Mouse (Mus musculus) right cerebral cortex, postnatal 10 days (tissue): Measurements from ENCODE around the gene Pla2g3.
A peak's percentile ranks its signal among the peaks of the same experiment; 100 is the strongest.

ENCODE experiments used
- DNase-seq, 2 experiments: peaks; one replicate each; pipeline ENCODE4 v3.0.0; 2021; ENCODE audit warnings: low spot score in 2 of 2

The Pla2g3 gene

DNA sequence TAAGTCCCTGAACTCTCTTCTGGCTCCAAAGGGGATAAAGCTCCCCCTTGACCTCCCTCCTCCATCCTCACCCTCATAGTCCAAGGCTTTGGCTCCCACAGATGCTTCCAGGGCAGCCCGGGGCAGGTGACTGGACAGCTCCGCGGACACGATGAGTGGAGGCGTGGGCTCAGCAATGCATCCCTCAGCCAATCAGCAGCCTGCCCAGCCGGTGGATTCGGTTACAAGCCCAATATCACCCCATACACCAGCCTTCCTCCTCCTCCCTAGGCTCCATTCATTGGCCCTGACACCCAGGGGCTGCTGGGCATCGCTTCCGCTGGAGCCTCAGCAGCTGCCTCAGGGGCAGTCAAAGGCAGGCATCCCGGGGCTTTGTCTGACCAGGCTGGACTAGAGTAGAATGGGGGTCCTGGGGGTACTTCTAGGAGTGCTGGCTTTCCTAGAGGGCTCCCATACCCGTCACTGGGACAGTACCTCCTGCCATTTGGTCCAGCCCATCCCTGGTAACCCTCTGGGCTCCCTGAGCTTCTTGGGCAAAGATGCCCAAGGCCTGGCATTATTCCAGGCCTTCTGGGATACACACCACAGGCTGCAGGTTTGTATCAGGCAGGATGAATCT, at the start of gene Pla2g3:
Gene Pla2g3, plus strand, starts transcription at position 333 of the 619 bp plus-strand sequence.
- DNase-seq, result peak in 1 of 2 experiments; percentile 52

DNA sequence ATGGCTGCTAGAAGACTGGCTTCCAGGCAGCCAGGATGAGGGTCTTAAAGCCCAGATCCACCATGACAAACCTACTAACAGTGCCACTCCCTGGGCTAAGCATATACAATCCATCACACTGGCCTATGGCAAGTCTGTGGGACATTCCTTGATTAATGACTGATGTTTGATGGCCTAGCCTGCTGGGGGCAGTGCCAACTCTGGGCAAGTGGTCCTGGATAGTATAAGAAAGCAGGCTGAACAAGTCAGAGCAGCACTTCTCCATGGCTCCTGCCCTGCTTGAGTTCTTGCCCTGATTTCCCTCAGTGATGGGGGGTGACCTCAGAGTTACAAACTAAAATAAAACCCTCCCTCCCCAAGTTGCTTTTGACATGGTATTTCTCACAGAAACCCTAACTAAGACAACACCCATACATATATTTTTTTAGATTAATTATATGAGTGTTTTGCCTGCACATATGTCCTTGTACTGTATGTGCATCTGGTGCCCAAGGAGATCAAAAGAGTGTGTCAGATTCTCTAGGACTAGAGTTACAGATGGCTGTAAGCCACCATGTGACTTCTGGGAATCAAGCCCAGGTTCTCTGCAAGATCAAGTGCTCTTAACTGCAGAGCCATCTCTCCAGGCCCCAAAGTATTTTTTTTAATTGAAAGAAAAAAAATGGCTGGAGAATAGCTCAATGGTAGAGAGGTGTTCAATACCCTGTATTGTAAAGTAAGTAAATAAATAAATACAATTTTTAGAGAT, 46.2 kb upstream of the Pla2g3 start:
- DNase-seq, result peak; percentile 41 to 56

DNA sequence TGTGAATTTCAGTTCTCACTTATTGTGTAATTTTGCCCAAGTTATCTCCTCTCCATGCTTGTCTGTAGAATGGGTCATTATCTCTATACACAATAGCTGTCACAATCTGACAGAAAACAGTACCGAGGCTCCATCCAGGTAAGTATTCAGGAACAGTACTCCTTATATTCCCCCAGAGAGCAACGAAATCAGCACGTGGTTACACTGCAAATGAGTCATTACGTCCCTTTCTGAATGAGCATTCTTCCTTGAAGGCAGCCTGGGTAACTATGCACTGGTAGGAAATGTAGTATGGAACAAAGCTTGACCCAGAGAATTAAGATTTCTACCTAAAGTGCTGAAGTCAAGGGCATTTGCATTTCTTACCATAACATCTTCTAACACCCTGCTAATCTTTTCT, 45.4 kb upstream of the Pla2g3 start:
- DNase-seq, result no peak

DNA sequence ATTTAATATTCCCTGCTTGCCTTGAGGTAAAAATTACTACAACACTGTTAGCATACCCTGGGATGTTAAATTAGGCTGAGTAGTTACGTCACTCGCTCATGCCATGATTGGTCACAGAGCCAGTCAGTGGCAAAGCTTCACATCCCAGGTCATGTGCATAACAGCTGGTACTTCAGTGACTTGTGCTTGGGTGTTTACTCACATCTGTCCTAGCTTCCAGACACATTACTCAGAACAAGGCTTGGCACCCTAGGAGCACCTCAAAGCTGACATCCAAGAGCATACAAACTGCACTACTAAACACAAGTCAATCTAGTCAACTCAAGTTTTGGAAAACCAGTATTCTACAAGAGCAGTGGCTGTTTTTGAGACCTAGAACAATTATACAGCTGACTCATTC, 45.0 kb upstream of the Pla2g3 start:
- no peak for DNase-seq

DNA sequence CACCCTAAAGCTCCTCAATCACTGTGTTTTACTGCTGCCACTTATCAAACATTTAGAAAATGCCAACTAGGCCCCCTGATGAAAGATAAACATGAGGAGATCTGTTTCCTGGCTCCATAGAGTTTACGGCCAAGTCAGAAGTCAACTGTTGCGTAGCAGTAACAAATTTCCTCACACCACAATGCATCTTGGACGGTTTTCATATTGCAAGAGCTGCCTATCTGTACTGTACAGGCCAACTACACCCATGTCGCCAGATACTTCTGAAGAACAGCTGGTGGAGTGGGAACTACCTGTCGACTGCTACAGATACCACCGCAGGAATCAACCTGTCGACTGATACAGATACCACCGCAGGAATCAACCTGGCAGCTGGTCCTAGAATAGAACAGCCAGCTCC, 43.2 kb upstream of the Pla2g3 start:
- peak in 1 of 2 experiments; percentile 29 for DNase-seq

DNA sequence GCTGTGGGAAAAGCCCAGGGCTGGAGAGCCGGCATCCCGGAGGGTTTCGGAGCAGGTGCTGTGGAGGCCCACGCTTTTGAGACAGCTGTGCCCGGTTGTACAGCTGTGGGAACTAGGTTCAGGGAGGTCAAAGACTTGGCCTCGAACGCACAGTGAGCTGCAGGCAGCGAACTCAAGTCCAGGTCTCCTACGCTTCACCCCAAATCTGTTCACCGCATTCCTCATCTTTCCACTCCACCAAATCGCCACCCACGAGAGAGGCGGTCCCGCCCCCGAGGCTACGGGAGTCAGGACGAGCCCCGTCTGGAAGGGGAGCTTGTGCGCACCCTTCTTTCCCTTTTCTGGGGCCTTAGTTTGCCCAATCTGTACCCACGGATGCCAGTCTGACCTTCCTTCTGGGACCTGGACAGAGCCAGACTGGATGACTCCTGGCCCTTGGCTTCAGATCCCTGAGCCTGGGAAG, 36.4 kb upstream of the Pla2g3 start:
- peak in 1 of 2 experiments; percentile 63 for DNase-seq

DNA sequence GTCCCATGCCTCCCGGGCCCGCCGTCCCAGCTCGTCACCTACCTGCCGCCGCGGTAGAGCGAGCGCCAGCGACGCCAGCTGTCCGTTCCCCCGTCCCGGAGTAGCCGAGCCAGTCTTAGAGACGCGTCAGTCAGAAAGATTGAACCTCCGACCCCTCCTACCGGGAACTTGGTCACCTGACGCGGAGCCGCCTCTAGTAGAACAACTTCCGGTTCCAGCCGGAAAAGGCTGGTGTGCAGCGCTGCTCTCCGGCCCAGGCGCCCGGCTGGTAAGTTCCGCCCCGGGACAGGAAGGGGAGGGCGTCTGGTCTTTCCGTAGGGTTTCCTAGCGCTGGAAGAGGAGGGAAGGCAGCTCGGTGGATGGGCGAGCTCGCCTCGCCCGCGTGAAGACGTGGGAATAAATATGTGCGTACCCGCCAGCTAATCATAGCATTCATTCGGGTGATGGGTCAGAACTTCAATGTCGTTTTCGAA, 35.9 kb upstream of the Pla2g3 start, which contains the start of gene Rnf185:
Gene Rnf185, minus strand, starts transcription at position 197 of the 473 bp plus-strand sequence.
- DNase-seq, result peak; percentile 97

DNA sequence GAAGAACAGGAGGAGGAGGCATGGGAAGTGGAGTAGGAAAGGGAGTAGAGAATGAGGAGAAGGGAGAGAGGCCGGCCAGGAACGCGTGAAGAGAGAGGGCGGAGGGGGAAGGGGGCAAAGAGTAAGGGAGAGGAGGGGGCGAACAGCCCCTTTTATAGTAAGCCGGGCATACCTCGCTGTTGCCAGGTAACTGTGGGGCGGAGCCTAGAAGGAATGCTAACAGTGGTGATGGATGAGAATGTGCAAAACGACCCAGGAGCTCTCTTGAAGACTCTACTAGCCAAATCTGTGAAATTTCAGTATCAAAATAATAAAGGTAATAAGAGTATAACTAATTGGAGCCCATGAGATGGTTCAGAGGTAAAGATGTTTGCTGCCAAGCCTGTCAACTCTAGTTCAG, 35.3 kb upstream of the Pla2g3 start:
- DNase-seq, result peak; percentile 57 to 64

DNA sequence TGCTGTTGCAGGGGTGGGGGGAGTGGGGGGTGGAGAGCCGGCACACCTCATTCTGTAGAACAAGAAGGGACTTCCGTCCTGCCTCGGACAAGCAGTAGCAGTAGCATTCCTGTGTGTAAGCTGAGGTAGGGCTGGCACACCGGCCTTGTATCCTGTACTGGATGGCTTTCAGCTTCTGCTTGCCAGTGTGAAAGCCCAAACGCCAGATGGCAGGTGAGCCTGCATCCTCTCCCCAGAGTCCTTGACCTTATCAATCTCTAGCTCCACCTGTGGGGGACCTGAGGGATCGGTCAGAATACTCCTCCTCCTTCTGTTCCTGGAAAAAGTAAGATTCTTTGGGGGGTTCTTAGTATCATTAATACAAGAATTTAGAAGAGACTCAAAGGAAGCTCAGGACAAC, 34.6 kb upstream of the Pla2g3 start:
- DNase-seq, result peak in 1 of 2 experiments; percentile 39

DNA sequence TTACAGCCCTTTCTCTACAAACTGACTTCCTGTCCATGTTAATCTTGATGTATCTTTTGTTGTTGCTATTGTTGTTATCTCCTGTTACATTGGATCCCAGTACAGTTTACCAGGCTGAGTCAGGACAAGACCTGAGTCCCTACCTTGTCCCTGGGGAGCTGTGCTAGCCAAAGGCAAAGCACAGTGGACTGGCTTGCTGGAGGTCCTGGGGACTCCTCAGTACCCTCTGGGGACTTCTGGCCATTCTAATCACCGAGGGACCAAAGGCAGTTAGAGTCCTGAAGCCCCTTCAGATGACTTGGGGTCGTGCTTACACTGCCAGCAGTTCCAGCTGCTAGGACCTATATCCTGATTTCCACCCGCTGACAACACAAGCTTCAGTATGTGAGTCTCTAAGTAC, 33.6 kb upstream of the Pla2g3 start:
- DNase-seq, result no peak

DNA sequence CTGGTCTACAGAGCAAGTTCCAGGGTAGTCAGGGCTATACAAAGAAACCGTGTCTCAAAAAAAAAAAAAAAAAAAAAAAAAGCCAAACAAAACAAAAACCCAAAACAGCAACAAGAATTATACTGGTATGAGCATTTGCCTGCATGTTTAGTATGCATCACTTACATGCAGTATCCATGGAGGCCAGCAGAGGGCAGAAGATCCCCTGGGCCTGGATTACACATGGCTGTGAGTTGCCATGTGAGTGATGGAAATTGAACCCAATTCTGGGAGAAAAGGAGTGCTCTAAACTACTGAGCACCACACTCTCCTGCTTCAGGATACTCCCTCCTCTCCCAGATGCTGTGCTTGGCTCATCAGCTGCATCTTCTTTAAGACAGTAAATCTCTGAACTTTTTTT, 31.7 kb upstream of the Pla2g3 start:
- DNase-seq, result peak; percentile 74 to 83

DNA sequence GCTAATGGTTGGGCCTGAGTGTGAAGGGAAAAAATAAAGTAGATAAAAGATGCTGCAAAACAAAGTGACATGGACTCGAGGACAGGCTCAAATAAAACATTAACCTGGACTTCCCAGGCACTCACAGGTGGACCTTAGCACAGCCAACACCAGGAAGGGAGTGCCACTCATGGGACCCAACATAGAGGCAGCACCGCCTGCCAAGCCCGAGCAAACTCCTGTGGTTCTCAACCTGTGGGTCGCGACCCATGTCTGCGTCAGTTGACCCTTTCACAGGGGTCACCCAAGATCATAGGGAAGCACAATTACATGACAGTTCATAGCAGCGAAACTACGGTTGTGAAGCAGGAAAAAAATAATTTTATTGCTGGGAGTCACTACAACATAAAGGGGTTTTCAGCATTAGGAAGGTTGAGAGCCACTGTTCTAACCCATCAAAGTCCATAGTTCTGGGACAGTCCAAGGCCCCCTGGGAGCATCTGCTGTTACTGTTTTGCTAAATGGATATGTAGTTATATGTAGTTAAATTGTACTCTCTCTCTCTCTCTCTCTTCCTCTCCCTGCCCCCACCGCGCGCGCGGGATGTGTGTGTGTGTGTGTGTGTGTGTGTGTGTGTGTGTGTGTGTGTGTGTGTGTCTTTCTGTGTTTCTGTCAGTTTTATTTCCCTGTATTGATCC, 29.5 kb upstream of the Pla2g3 start:
- DNase-seq, result no peak

DNA sequence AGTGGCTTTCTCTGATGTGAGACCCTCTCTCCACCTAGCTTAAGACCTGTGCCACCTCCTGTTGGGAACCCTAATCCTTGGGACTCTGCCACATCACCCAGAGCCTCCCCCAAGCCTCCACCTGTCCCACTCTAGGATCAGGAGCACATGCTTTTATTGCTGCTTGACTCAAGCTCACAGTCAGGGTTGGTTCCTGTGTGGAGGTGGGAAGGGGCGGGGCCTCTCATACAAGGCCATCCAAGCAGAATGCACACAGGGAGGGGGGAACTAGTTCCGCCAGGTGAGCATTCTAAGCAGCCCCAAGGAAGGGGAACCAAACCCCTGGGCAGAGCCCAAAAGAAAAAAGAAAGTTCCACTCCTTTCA, 29.0 kb upstream of the Pla2g3 start:
- DNase-seq, result no peak

DNA sequence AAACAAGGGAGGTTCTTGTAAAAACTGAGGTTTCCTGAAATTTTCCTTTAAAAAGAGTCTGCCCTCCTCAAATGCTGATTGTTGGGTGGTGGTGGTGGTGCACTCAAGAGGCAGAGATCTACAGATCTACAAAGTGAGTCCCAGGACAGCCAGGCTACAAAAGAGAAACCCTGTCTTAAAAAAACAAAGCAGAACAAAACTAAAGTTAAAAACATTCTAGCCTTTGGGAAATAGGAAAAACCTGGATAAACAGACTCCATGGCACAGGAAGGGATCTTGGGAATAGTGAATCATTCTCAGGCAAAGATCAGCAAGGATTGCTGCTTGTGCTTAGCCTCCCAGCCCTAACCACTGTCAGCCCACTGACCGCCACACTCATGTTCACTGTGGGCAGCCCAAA, 25.2 kb upstream of the Pla2g3 start:
- DNase-seq, result no peak

DNA sequence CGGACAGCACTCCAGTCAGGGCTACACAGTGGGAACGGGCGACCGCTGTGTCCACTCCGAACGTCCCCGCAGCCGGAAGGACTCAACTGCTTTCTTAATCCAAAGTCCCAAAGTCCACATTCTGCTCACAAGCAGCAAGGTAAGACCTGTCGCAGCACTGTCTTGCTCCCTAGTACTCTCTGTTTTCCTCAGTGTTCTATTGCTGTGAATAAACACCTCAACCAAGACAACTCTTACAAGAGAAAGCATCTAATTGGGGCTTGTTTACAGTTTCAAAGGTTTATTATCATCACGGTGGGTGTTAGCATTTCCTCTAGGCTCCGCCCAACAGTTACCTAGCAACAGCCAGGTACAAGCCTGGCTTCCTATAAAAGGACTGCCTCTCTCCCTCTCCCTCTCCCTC, 16.6 kb upstream of the Pla2g3 start:
- DNase-seq, result no peak

DNA sequence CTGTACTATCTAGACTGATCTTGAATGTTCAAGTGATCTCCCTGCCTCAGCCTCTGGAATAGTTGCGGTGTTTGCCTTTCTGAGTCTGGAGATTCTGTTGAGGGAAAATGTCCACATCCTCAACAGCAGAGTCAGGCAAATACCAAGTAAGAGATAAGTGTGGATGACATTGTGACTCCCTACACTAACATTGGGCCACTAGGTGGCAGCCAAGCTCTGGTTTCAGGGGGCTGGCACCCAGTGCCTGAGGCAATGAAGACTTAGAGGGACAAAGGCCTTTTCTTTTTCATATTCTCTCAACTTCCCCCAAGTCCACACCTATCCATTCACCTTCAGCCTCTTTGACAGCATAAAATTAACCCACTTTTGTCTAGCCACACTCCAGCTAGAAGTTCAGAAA, 15.6 kb upstream of the Pla2g3 start:
- peak; percentile 74 to 91 for DNase-seq

DNA sequence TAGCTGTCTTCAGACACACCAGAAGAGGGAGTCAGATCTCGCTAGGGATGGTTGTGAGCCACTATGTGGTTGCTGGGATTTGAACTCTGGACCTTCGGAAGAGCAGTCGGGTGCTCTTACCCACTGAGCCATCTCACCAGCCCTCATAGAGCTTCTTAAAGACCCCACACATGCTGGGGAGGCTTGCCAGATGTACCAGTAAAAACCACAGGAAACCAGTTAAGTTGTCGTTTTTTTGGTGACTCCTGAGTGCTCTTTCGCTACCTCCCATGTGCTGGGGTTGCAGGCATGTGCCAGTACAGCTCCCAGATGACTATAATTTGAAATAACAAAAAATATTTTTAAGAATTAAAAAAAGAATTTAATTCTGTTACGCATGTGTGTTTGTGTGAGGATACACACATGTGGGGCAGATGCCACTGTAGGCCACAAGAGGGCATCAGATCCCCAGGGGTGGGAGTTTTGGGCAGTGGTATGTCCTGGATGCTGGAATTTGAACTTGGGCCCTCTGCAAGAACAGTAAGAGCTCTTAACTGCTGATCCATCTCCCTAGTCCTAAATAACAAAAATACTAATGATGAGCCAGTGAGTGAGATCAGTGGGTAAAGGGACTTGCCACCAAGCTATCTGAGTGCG, 13.5 kb upstream of the Pla2g3 start:
- no peak for DNase-seq

DNA sequence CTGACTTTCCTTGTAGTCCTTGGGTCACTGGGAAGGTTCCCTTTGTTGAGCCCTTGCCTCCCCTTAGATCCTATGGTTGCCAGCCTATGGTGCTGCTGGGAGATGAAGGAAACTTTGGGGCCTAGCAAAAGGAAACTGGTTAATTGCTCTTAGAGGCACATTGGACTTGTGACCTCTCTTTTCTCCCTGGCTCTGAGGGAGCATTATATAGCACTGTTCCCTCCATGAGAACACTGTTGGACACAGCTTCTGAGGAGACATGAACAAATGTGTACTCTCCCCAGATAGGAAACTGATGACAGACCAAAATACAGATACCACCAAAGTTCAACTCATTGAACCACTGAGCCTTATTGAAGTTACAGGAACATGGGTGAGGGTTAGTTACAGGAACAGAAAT, 12.6 kb upstream of the Pla2g3 start:
- DNase-seq, result no peak

DNA sequence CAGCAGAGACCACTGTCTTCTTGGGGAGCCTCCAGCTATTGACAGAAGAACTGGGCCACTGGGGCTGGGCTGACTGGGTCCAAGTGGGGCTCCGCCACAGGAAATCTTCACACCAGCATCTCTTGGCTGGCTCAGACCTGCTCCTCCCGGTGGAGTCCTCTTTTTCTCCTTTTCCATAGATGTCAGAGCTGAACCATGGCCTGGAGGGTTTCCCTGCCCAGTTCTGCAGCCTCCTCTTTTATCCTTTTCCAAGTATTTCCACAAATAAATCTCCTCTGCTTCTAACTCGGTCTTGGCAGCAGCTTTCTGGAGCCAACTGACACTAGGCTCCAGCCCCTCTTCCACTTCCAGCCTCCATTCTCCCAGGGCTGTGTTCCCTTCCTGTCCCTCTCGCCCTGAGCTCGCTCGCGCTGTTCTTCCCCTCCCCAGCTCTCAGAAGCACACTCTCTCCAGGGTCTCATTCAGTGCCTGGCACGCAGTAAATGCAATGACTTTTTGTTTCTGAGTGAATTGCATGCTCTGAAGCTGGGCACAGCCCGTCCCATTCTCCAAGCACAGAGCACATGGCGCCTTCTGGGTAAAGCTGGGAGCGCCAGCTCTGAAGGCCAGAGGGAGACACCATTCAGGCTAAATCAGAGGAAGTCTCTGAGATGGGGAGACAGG, 4.0 kb upstream of the Pla2g3 start:
- DNase-seq, result peak; percentile 72 to 80

DNA sequence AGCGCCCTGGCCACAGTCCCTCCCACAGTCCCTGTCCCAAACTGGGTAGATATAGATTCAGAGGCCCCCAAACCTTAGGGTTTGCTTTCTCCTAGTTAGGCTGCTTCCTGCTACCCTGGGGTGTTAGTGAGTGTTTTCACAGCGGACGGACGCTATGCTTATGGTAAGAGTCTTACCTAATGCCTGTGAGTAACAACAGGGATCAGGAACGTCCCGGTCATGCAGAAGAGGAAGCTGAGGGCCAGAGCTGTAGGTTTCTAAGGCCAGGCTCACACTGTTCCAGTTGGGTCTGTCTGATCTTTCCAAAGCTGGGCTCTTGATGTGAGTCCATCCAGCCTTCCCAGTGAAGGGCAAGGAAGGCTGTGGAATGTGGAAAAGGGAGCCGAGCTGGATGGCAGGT, 1.7 kb upstream of the Pla2g3 start:
- DNase-seq, result no peak

DNA sequence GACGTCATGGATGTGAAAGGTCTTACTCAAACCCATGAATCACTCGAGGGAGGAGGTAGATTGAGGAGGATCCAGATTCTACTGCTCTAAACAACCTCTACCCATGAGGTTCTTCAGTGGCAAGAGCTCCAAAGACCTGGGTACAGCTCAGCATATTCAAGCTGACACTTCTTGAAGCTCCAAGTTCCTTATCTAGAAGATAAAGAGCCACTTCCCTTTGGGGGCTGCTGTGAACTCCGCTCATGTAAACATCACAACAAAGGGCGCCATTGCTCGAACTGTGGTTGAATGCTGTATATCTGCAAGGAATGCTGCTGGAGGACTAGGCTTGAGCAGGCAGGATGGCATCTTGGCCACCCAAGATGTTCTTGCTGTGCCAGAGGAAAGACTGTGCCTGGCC, 952 bp downstream of the Pla2g3 start:
- DNase-seq, result no peak

DNA sequence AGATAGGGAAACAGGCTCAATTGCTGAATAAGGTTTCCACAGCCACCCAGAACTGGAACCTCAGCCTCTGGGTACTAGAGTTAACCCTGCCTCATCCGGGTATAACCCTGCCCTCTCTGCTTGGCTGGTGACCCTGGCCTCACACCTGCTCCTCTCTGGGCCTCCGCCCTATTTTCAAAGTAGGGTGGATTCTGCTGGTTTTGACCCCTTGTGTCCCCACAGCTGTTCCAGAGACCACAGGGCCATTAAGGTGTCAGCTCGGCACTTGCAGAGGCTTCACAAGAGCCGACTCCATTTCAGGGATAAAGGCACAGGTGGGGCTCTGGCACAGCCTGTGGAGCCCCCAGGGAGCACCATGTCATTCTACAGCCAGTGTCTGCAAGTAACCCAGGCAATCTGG, 4.7 kb downstream of the Pla2g3 start:
- DNase-seq, result no peak
